Mouse (Mus musculus): ENCODE results near the gene Cask. TPM values are rescaled to one million over a fixed set of nuclear protein-coding genes. Genes with fewer than 3 reads are reported as not detected.

The Cask gene
- polyA plus RNA-seq, 2 experiments: 1.5 to 1.6 TPM

GRCm38 (mm10) chrX:13477596-13477995, 373.6 kb downstream of the Cask start:
- WGBS (ENCODE audit: insufficient replicate concordance): 47% methylated on average over 2 of the region's 2 CpGs
- no peak overlapping the region for H3K4me3 ChIP-seq (ENCODE audit: insufficient read depth in 1 of 2, low read depth in 2 of 2, low read length in 2 of 2)
- no peak overlapping the region for H3K9ac ChIP-seq (replicated peaks)
- H3K36me3 ChIP-seq (replicated peaks; ENCODE audit: control insufficient read depth, insufficient read depth, low read depth): no peaks in the 10 kb centered on the region
- no peak for DNase-seq (ENCODE audit: low read depth in 3 of 3, low spot score in 3 of 3)
- ATAC-seq (ENCODE audit: insufficient read depth): no peak
- H3K27me3 ChIP-seq (ENCODE audit: control insufficient read depth, insufficient read depth, low read length): no peaks in the 10 kb centered on the region; the same call in 1 of the 2 replicates
- H3K9me3 ChIP-seq (ENCODE audit: control insufficient read depth, low read length): no peaks in the 10 kb centered on the region
- H3K27ac ChIP-seq: no peak overlapping the region
- TF ChIP-seq CTCF (IDR thresholded peaks at IDR 0.05; ENCODE audit: low read depth) (no peak), EP300 (IDR thresholded peaks at IDR 0.05; ENCODE audit: low read depth) (no peak)
- no peaks in the 10 kb centered on the region for H3K4me1 ChIP-seq (replicated peaks; ENCODE audit: control insufficient read depth in 2 of 2, insufficient read depth in 2 of 2, low read length in 1 of 2)
- no peak overlapping the region for H3K4me2 ChIP-seq (ENCODE audit: low read depth)

GRCm38 (mm10) chrX:13475382-13475781, 375.8 kb downstream of the Cask start:
- H3K27ac ChIP-seq: no peak overlapping the region
- H3K4me2 ChIP-seq (ENCODE audit: low read depth): no peak overlapping the region
- H3K9me3 ChIP-seq (ENCODE audit: control insufficient read depth, low read length): no peaks in the 10 kb centered on the region
- no peaks in the 10 kb centered on the region; the same call in 1 of the 2 replicates for H3K27me3 ChIP-seq (ENCODE audit: control insufficient read depth, insufficient read depth, low read length)
- no peak overlapping the region for H3K4me3 ChIP-seq (ENCODE audit: insufficient read depth in 1 of 2, low read depth in 2 of 2, low read length in 2 of 2)
- 56% methylated on average over 1 of the region's 1 CpGs for WGBS (ENCODE audit: insufficient replicate concordance)
- DNase-seq (ENCODE audit: low read depth in 3 of 3, low spot score in 3 of 3): no peak
- no peaks in the 10 kb centered on the region for H3K36me3 ChIP-seq (replicated peaks; ENCODE audit: control insufficient read depth, insufficient read depth, low read depth)
- no peak for TF ChIP-seq CTCF (IDR thresholded peaks at IDR 0.05; ENCODE audit: low read depth)
- TF ChIP-seq EP300 (IDR thresholded peaks at IDR 0.05; ENCODE audit: low read depth): no peak
- no peaks in the 10 kb centered on the region for H3K4me1 ChIP-seq (replicated peaks; ENCODE audit: control insufficient read depth in 2 of 2, insufficient read depth in 2 of 2, low read length in 1 of 2)
- ATAC-seq (ENCODE audit: insufficient read depth): no peak
- no peak overlapping the region for H3K9ac ChIP-seq (replicated peaks)

GRCm38 (mm10) chrX:13472751-13473225, 378.4 kb downstream of the Cask start:
- 47% methylated on average over 4 of the region's 4 CpGs for WGBS (ENCODE audit: insufficient replicate concordance)
- no peak for ATAC-seq (ENCODE audit: insufficient read depth)
- H3K36me3 ChIP-seq (replicated peaks; ENCODE audit: control insufficient read depth, insufficient read depth, low read depth): no peaks in the 10 kb centered on the region
- H3K27me3 ChIP-seq (ENCODE audit: control insufficient read depth, insufficient read depth, low read length): no peaks in the 10 kb centered on the region; the same call in 1 of the 2 replicates
- H3K9ac ChIP-seq (replicated peaks): no peak overlapping the region
- H3K4me2 ChIP-seq (ENCODE audit: low read depth): no peak overlapping the region
- H3K4me3 ChIP-seq (ENCODE audit: insufficient read depth in 1 of 2, low read depth in 2 of 2, low read length in 2 of 2): no peak overlapping the region
- TF ChIP-seq CTCF (IDR thresholded peaks at IDR 0.05; ENCODE audit: low read depth): no peak
- no peak for TF ChIP-seq EP300 (IDR thresholded peaks at IDR 0.05; ENCODE audit: low read depth)
- H3K9me3 ChIP-seq (ENCODE audit: control insufficient read depth, low read length): no peaks in the 10 kb centered on the region
- no peak for DNase-seq (ENCODE audit: low read depth in 3 of 3, low spot score in 3 of 3)
- no peak overlapping the region for H3K27ac ChIP-seq
- H3K4me1 ChIP-seq (replicated peaks; ENCODE audit: control insufficient read depth in 2 of 2, insufficient read depth in 2 of 2, low read length in 1 of 2): no peaks in the 10 kb centered on the region

GRCm38 (mm10) chrX:13471925-13472324, 379.2 kb downstream of the Cask start:
- no peaks in the 10 kb centered on the region for H3K9me3 ChIP-seq (ENCODE audit: control insufficient read depth, low read length)
- no peak overlapping the region for H3K4me3 ChIP-seq (ENCODE audit: insufficient read depth in 1 of 2, low read depth in 2 of 2, low read length in 2 of 2)
- H3K4me1 ChIP-seq (replicated peaks; ENCODE audit: control insufficient read depth in 2 of 2, insufficient read depth in 2 of 2, low read length in 1 of 2): no peaks in the 10 kb centered on the region
- TF ChIP-seq EP300 (IDR thresholded peaks at IDR 0.05; ENCODE audit: low read depth): no peak
- no peak for TF ChIP-seq CTCF (IDR thresholded peaks at IDR 0.05; ENCODE audit: low read depth)
- ATAC-seq (ENCODE audit: insufficient read depth): no peak
- DNase-seq (ENCODE audit: low read depth in 3 of 3, low spot score in 3 of 3): no peak
- WGBS (ENCODE audit: insufficient replicate concordance): 67% methylated on average over 3 of the region's 3 CpGs
- no peak overlapping the region for H3K9ac ChIP-seq (replicated peaks)
- H3K36me3 ChIP-seq (replicated peaks; ENCODE audit: control insufficient read depth, insufficient read depth, low read depth): no peaks in the 10 kb centered on the region
- no peak overlapping the region for H3K27ac ChIP-seq
- H3K4me2 ChIP-seq (ENCODE audit: low read depth): no peak overlapping the region
- H3K27me3 ChIP-seq (ENCODE audit: control insufficient read depth, insufficient read depth, low read length): no peaks in the 10 kb centered on the region; the same call in 1 of the 2 replicates

- Histone ChIP-seq H3K36me3 (replicated peaks; ENCODE audit: control insufficient read depth, insufficient read depth, low read depth) (no peaks in the 10 kb centered on the region), H3K9me3 (ENCODE audit: control insufficient read depth, low read length) (no peaks in the 10 kb centered on the region), H3K27ac (no peak overlapping the region), H3K4me1 (replicated peaks; ENCODE audit: control insufficient read depth in 2 of 2, insufficient read depth in 2 of 2, low read length in 1 of 2) (no peaks in the 10 kb centered on the region), H3K4me2 (ENCODE audit: low read depth) (no peak overlapping the region), H3K27me3 (ENCODE audit: control insufficient read depth, insufficient read depth, low read length) (no peaks in the 10 kb centered on the region), H3K9ac (replicated peaks) (no peak overlapping the region), H3K4me3 (ENCODE audit: insufficient read depth in 1 of 2, low read depth in 2 of 2, low read length in 2 of 2) (no peak overlapping the region)
- no peak for TF ChIP-seq EP300 (IDR thresholded peaks at IDR 0.05; ENCODE audit: low read depth)
- no peak for TF ChIP-seq CTCF (IDR thresholded peaks at IDR 0.05; ENCODE audit: low read depth)
- 43% methylated on average over 9 of the region's 9 CpGs for WGBS (ENCODE audit: insufficient replicate concordance)
- no peak for ATAC-seq (ENCODE audit: insufficient read depth)
- DNase-seq (ENCODE audit: low read depth in 3 of 3, low spot score in 3 of 3): no peak
Measured at GRCm38 (mm10) chrX:13469160-13470116, 381.7 kb downstream of the Cask start.
